Mouse (Mus musculus): ENCODE data around the gene Utp18. TPM values are rescaled to one million over a fixed set of nuclear protein-coding genes. Genes with fewer than 3 reads are reported as not detected.

Gene Utp18
- total and polyA plus RNA-seq, 3 experiments: 63.4 to 111 TPM; not detected in 1

- peaks cover 54% of the 10 kb centered on the region for H3K79me2 ChIP-seq (ENCODE audit: control insufficient read depth, insufficient read depth, low read length, poor library complexity)
Measured at GRCm38 (mm10) chr11:93884068-93884467, 1.5 kb downstream of the Utp18 start.

GRCm38 (mm10) chr11:93862638-93863037 is 22.9 kb downstream of the Utp18 start:
- no peak overlapping the region for H3K4me3 ChIP-seq (ENCODE audit: control insufficient read depth in 1 of 2, insufficient read depth in 1 of 2, low read depth in 2 of 2, low read length in 2 of 2)
- H3K4me1 ChIP-seq (ENCODE audit: control insufficient read depth in 1 of 2, insufficient read depth in 2 of 2, low read length in 2 of 2): no peaks in the 10 kb centered on the region
- H3K9me3 ChIP-seq (replicated peaks; ENCODE audit: insufficient read depth, low read length): no peaks in the 10 kb centered on the region
- no peak overlapping the region for H3K9ac ChIP-seq (ENCODE audit: control insufficient read depth, low read depth, low read length, poor library complexity, severe bottlenecking)
- H3K27ac ChIP-seq (ENCODE audit: control insufficient read depth, low read depth, low read length): no peak overlapping the region
- no peaks in the 10 kb centered on the region for H3K27me3 ChIP-seq (ENCODE audit: control insufficient read depth in 1 of 2, insufficient read depth in 2 of 2, low read length in 2 of 2)
- no peaks in the 10 kb centered on the region for H3K79me2 ChIP-seq (ENCODE audit: control insufficient read depth, insufficient read depth, low read length, poor library complexity)
- no peak for DNase-seq (ENCODE audit: low read depth, low spot score)
- TF ChIP-seq SMC3 (IDR thresholded peaks at IDR 0.05; ENCODE audit: low read depth, low read length): no peak
- no peak for TF ChIP-seq SIN3A (IDR thresholded peaks at IDR 0.05; ENCODE audit: low read length)
- TF ChIP-seq CTCF (IDR thresholded peaks at IDR 0.05 in 2 of 3, conservative IDR thresholded peaks at IDR 0.05 in 1 of 3; ENCODE audit: control insufficient read depth in 1 of 3, insufficient read depth in 1 of 3, low read depth in 2 of 3, low read length in 3 of 3, poor library complexity in 1 of 3, severe bottlenecking in 1 of 3): no peak
- TF ChIP-seq POLR2AphosphoS2 (IDR thresholded peaks at IDR 0.05; ENCODE audit: low read length): no peak
- TF ChIP-seq MAZ (IDR thresholded peaks at IDR 0.05; ENCODE audit: low read depth, low read length): no peak
- peaks cover 0 to 36% of the 10 kb centered on the region in 2 experiments; a peak in 3 of 4 replicates for H3K36me3 ChIP-seq (ENCODE audit: control insufficient read depth in 1 of 2, insufficient read depth in 2 of 2, low read length in 2 of 2)

More at GRCm38 (mm10) chr11:93884068-93884467, 1.5 kb downstream of the Utp18 start:
- H3K36me3 ChIP-seq (ENCODE audit: control insufficient read depth in 1 of 2, insufficient read depth in 2 of 2, low read length in 2 of 2): peaks cover 28 to 43% of the 10 kb centered on the region in 2 experiments
- H3K27ac ChIP-seq (ENCODE audit: control insufficient read depth, low read depth, low read length): no peak overlapping the region
- H3K9me3 ChIP-seq (replicated peaks; ENCODE audit: insufficient read depth, low read length): no peaks in the 10 kb centered on the region
- peak overlapping the region; percentile 98 for H3K9ac ChIP-seq (ENCODE audit: control insufficient read depth, low read depth, low read length, poor library complexity, severe bottlenecking)
- H3K4me1 ChIP-seq (ENCODE audit: control insufficient read depth in 1 of 2, insufficient read depth in 2 of 2, low read length in 2 of 2): peaks cover 5 to 13% of the 10 kb centered on the region in 2 experiments; a peak in 3 of 4 replicates
- no peaks in the 10 kb centered on the region for H3K27me3 ChIP-seq (ENCODE audit: control insufficient read depth in 1 of 2, insufficient read depth in 2 of 2, low read length in 2 of 2)
- DNase-seq (ENCODE audit: low read depth, low spot score): no peak
- TF ChIP-seq RCOR1 (IDR thresholded peaks at IDR 0.05; ENCODE audit: low read depth, low read length): no peak
- peak; percentile 61 for TF ChIP-seq ZNF384 (IDR thresholded peaks at IDR 0.05; ENCODE audit: low read depth, low read length)
- H3K4me3 ChIP-seq (ENCODE audit: control insufficient read depth in 1 of 2, insufficient read depth in 1 of 2, low read depth in 2 of 2, low read length in 2 of 2): peak overlapping the region; percentile 79 to 94

GRCm38 (mm10) chr11:93862045-93862623 is 23.4 kb downstream of the Utp18 start:
- Histone ChIP-seq H3K27me3 (ENCODE audit: control insufficient read depth in 1 of 2, insufficient read depth in 2 of 2, low read length in 2 of 2) (no peaks in the 10 kb centered on the region), H3K9me3 (replicated peaks; ENCODE audit: insufficient read depth, low read length) (no peaks in the 10 kb centered on the region), H3K4me1 (ENCODE audit: control insufficient read depth in 1 of 2, insufficient read depth in 2 of 2, low read length in 2 of 2) (no peaks in the 10 kb centered on the region), H3K4me3 (ENCODE audit: control insufficient read depth in 1 of 2, insufficient read depth in 1 of 2, low read depth in 2 of 2, low read length in 2 of 2) (no peak overlapping the region), H3K36me3 (ENCODE audit: control insufficient read depth in 1 of 2, insufficient read depth in 2 of 2, low read length in 2 of 2) (peaks cover 0 to 32% of the 10 kb centered on the region in 2 experiments; a peak in 3 of 4 replicates), H3K27ac (ENCODE audit: control insufficient read depth, low read depth, low read length) (no peak overlapping the region), H3K79me2 (ENCODE audit: control insufficient read depth, insufficient read depth, low read length, poor library complexity) (no peaks in the 10 kb centered on the region), H3K9ac (ENCODE audit: control insufficient read depth, low read depth, low read length, poor library complexity, severe bottlenecking) (no peak overlapping the region)
- DNase-seq (ENCODE audit: low read depth, low spot score): no peak
- TF ChIP-seq ZNF384 (IDR thresholded peaks at IDR 0.05; ENCODE audit: low read depth, low read length) (peak; percentile 73; the same call in 1 of the 2 replicates), RCOR1 (IDR thresholded peaks at IDR 0.05; ENCODE audit: low read depth, low read length) (no peak), HCFC1 (IDR thresholded peaks at IDR 0.05; ENCODE audit: low read depth, low read length) (no peak), MYB (IDR thresholded peaks at IDR 0.05; ENCODE audit: low read depth, low read length) (no peak), SMC3 (IDR thresholded peaks at IDR 0.05; ENCODE audit: low read depth, low read length) (no peak), CTCF (IDR thresholded peaks at IDR 0.05 in 2 of 3, conservative IDR thresholded peaks at IDR 0.05 in 1 of 3; ENCODE audit: control insufficient read depth in 1 of 3, insufficient read depth in 1 of 3, low read depth in 2 of 3, low read length in 3 of 3, poor library complexity in 1 of 3, severe bottlenecking in 1 of 3) (no peak), E2F4 (IDR thresholded peaks at IDR 0.05; ENCODE audit: borderline replicate concordance, low read depth, low read length) (no peak)
